Mouse (Mus musculus): Measurements from ENCODE around the gene Cfi.

The Cfi gene

GRCm38 (mm10) chr3:129878405-129879021, 42.8 kb downstream of the Cfi start, which contains the start of gene Pla2g12a:
Pla2g12a (plus strand) TSS chr3:129878606.
- DNase-seq, result peak; percentile 76 to 78

- no peak for DNase-seq
Measured at GRCm38 (mm10) chr3:129879131-129879757, 43.6 kb downstream of the Cfi start.

- DNase-seq, result no peak
Measured at GRCm38 (mm10) chr3:129879913-129880312, 44.2 kb downstream of the Cfi start.

- DNase-seq, result peak; percentile 30 to 40
Measured at GRCm38 (mm10) chr3:129880925-129881593, 45.4 kb downstream of the Cfi start.

GRCm38 (mm10) chr3:129885577-129885976, 49.9 kb downstream of the Cfi start:
- DNase-seq, result no peak

GRCm38 (mm10) chr3:129886430-129886829, 50.7 kb downstream of the Cfi start:
- no peak for DNase-seq

GRCm38 (mm10) chr3:129887779-129888517, 52.3 kb downstream of the Cfi start:
- no peak for DNase-seq

- no peak for DNase-seq
Measured at GRCm38 (mm10) chr3:129892003-129892402, 56.3 kb downstream of the Cfi start.

GRCm38 (mm10) chr3:129893143-129893542, 57.5 kb downstream of the Cfi start:
- DNase-seq, result no peak

GRCm38 (mm10) chr3:129896591-129896990, 60.9 kb downstream of the Cfi start:
- DNase-seq, result no peak

GRCm38 (mm10) chr3:129898886-129899285, 63.2 kb downstream of the Cfi start:
- no peak for DNase-seq

- peak; percentile 85 to 86 for DNase-seq
Measured at GRCm38 (mm10) chr3:129901271-129901809, 65.7 kb downstream of the Cfi start, which contains the start of gene Casp6. Casp6 (plus strand) TSS chr3:129901425.

GRCm38 (mm10) chr3:129903369-129903768, 67.7 kb downstream of the Cfi start:
- DNase-seq, result no peak

- DNase-seq, result no peak
Measured at GRCm38 (mm10) chr3:129903866-129904265, 68.2 kb downstream of the Cfi start.

- no peak for DNase-seq
Measured at GRCm38 (mm10) chr3:129904381-129905132, 68.9 kb downstream of the Cfi start.

- no peak for DNase-seq
Measured at GRCm38 (mm10) chr3:129912025-129912424, 76.3 kb downstream of the Cfi start.

- no peak for DNase-seq
Measured at GRCm38 (mm10) chr3:129913241-129913640, 77.6 kb downstream of the Cfi start.

GRCm38 (mm10) chr3:129917424-129917823, 81.7 kb downstream of the Cfi start:
- DNase-seq, result no peak

- DNase-seq, result peak; percentile 24 to 35
Measured at GRCm38 (mm10) chr3:129918434-129918833, 82.8 kb downstream of the Cfi start.

- DNase-seq, result no peak
Measured at GRCm38 (mm10) chr3:129923581-129923980, 87.9 kb downstream of the Cfi start.
